Mouse (Mus musculus) G1E-ER4 (cell line): ENCODE data around the gene D17H6S53E. TPM values are rescaled to one million over a fixed set of nuclear protein-coding genes. Genes with fewer than 3 reads are reported as not detected.

ENCODE experiments used
- GATA1 ChIP-seq: IDR thresholded peaks from one replicate; pipeline ENCODE4 v1.8.0; 2012; ENCODE audit warnings: low read length, inconsistent platforms
- polyA plus RNA-seq: library from polyadenylated mRNA; stranded (reverse); fragments of >175 nt; gene quantifications from 2 replicates; pipeline ENCODE4 v1.2.3, GENCODE M21; 2012

Gene D17H6S53E
- polyA plus RNA-seq, 1 experiment: 13.3 TPM

DNA sequence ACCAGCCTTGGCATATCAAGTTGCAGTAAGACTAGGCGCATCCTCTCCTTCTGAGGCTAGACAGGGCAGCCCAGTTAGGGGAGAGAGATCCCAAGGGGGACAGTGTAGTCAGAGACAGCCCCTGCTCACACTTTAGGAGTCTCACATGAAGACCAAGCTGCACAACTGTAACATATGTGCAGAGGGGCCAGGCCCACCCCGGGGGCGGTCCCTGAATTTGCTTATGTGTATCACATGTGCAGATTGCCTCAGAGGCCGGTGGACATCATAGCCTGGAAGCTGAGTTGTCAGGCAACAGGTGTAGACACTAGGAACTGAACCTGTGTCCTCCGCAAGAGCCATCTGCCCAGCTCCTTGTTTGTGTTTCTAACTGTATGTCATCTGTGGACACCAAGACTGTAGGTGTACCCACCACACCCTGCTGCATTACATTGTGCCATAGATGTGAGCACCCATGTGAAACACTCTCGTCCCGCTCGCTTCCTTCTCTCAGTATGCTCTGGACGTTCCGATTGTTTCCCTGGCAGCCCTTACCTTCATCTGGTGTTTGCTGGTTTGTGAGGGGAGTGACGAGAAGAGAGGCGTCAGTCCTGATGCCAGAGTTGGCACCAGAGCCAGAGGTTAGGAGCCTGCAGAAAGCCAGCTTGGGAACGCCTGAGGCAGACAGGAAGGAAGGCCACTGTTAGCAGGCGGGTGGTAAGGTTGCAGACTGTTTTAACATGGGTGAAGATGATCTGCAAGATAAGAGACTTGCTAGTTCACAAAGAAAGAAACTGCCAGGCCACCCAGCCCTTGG, 33.6 kb upstream of the D17H6S53E start:
- no peak for TF ChIP-seq GATA1

DNA sequence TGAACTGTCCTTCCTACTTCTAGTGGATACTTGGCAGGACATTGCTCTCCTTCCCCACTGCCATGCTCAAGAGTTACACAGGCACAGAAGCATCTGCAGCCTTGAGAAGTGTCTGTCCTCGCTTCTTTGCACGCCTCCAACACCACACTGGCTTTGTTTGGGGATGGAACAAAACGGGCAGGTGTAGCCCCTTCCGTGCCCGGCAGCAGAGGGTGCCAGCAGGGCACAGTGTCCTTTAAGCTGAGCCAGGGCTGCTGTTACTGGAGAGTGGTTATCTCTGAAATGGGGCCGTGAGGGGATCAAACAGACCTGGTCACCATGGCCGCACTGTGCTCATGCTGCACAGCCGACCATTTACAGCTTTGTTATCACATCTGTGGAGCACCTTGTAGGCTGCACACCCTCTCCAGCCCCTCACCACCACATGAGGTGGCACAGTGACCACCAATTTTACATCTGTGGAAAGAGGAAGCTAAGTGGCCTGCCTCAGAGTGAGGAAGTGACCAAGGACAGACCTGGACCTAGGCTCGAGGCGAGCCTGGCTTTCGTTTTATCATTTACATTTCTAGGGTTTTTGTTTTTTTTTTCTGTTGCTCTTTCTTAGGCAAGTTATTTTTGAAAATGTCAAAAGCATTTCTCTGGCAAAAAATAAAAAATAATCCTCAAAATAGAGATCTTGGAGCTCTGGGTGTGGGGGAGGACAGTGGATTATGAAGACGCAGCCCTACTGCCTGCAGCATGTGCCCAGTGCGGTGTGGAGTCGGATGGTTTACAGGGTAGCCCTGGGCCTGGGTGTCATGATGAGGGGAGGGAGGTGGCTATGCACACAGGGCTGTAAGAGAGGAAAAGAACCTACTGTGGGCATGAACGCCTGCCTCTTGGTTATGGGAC, 31.5 kb upstream of the D17H6S53E start:
- TF ChIP-seq GATA1: no peak

DNA sequence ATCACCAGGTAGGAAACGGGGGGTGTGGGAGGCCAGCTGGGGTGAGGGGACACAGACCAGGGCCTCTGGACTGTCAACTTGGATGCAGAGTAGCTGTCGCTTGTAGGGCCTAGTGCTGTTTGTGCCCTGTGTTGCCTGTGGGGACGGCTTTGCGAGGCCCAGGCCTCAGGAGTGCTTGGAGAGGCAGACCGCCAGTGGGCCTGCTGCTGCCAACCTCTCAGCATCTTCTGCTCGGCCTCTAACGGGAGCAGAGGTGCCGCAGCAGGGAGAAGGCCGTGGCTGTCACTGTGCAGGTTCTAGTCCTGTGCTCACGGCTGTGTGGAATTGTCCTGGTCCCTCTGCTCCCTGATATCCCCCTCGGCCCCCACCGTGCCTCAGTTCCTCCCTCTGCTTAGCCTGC, 29.6 kb upstream of the D17H6S53E start:
- TF ChIP-seq GATA1: no peak

DNA sequence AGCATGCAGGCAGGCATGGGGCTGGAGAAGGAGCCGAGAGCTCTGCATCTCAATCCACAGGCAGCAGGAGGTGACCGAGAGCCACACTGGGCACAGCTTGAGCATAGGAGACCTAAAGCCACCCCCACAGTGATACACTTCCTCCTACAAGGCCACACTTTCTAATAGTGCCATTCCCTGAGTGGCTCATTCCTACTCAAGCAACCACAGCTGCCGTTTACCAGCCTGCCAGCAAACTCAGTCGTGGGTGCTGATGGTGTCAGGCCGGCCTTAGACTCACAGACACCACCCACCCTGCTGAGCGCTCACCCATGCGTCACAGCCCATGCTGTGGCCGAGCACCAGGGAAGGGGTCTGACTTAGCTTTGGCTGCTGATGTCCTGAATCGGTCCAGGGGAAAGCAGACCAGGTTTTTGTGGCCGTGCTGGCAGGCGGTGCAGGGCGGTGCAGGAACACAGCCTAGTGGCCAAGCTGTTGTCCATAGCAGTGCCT, 29.0 kb upstream of the D17H6S53E start:
- TF ChIP-seq GATA1: no peak

DNA sequence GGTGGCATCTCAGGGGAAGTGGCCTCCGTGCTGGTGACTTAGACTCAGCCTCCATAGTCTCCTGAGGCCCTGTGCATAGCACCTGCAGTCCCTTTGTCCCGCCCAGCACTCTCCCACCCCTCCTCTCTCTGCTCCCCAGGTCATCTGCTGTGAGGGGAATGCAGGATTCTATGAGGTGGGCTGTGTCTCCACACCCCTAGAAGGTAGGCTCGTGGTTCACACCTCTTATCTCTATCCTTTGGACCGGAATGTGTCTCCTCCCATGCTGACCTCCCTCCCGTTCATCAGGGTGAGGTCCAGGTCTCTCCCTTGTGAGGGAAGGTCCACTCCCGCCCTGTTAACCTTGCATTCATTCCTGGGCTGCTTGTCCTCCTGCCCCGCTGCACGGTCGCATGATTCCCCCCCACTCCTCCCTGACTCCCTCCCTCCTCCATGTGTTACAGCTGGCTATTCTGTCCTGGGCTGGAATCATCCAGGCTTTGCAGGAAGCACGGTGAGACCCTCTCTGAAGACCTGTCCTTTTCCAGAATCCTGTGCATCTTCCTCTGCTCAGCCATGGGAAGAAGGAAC, 25.9 kb upstream of the D17H6S53E start:
- no peak for TF ChIP-seq GATA1

DNA sequence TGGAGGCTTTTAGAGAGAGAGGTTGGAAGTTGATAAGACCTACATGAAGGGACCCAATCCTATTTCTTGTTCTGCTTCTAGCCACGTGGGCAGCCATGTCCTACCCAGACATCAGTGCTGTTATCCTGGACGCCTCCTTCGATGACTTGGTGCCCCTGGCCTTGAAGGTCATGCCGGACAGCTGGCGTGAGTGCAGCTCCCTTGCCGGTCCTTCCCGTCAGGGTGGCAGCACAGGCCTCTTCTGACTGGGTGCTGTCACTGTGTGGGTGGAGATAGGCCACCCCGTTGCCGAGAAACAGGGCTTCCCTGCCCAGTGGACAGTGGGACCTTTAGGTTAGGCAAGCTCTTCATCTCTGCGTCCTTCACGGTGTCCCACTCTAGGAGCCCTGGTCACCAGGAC, 25.0 kb upstream of the D17H6S53E start:
- no peak for TF ChIP-seq GATA1

DNA sequence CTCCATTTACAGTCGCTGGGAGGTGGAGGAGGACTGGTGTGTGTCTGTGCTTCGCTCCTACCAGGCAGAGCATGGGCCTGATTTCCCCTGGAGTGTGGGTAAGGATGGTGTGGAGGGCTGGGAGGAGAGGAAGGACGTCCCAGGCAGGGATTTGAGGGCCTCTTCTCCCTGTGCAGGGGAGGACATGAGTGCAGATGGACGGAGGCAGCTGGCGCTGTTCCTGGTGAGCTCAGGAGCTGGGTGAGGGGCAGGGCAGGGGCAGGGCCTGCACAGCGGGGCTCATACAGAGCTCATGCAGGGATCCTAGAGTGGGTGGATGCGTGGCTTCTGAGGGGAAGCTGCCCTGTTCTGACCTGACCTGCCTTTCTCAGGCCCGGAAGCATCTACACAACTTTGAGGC, 23.9 kb upstream of the D17H6S53E start:
- no peak for TF ChIP-seq GATA1

DNA sequence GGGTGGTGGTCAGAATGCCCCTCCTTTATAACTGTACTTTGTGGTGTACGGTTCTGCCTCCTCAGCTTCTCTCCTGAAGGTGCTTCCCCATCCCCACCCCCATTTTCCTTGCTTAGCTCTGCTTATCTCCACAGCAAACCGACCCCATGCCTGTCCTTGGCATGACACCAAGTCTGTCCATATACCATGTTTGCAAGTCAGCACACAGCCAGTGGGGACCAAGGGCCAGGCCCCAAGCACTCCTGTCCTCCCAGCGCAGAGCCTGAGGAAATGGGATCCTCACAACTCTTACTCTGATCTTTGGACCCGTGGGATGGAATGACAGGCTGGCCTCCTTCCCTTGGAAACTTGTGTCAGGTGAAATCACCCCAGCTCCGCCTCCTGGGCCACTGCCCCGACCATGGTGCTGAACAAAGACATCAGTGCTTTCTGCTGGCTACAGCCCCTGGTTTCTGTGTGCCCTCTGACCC, 22.9 kb upstream of the D17H6S53E start:
- no peak for TF ChIP-seq GATA1

DNA sequence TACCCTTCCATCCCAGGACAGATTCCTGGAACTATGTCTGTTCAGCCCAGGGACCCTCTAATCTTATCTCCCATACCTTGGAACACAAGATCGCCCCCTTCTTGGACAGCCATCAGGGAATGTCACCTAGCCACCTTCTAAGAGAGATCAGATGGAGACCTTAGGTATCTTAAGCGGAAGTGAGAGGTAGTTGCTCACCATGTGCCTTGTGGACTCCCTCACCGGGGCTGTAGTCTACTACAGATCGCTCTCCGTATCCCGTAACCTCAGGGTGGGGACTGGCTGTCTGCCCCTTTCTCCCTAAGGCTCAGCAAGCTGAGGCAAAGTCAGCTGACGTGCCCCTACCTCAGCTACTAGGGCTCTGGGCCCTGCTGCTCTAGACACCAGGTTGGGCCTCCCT, 22.1 kb upstream of the D17H6S53E start:
- no peak for TF ChIP-seq GATA1

DNA sequence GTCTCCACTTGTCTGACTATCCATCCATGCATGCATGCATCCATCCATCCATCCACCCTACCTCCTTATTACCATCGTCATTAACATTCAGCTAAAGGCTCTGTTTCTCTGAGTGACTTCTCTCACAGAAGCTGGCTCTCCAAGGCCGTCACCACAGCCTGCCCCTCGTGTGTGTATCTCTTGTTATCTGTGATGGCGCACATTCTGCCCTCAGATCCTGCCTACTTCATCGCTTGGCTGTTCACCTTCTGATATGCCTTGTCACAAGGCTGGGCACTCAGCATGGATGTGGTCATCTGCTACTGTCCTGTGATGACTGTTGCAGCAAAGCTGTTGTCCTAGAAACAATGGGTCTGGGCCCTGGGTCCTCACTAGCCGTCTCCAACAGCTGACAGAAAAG, 21.4 kb upstream of the D17H6S53E start:
- peak; percentile 87 for TF ChIP-seq GATA1

DNA sequence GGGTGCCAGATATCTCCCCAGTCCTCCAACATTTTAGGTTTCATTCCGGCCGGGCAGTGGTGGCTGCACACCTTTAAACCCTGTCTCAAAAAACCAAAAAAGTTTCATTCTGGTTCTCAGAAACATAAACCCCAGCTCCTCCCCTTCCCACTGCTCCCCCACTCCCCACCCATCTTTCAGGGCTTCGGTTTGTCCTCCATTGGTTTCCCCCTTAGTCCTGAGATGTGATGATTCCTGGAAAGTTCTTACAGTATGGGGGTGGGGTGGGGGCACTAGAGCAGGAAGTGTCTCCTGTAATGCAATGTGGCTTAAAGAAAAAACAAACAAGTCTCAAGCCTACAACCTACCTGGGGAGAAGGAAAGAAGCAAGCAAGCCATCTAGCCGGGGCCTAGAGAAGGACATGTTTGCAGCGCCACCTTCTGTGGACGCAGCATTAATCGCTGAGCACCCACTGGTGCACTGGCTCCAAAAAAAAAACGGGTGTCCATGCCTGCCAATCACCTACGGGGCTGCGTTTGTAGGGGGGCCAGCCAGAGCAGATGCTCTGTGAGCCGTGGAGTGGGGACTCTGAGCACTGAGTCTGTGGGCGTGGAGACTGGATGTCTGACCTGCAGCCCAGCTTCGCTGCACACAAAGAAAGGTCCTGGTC, 20.3 kb upstream of the D17H6S53E start:
- TF ChIP-seq GATA1: no peak

DNA sequence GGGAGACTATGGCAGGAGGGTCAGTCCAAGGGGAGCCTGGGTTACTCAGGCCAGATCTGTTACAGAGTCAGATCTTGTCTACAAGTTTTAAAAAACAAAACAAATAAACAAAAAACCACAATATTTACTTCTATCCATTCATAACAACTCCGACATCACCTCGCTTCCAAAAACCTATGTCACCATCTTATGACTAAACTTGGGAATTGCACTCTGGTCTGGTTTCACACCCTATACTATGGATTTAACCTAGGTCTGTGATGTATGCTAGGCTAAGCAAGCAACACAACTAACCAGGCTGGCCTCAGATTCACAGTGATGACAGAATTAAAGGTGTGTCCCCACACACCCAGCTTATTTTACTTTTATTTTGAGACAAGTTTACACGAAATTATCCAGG, 19.7 kb upstream of the D17H6S53E start:
- no peak for TF ChIP-seq GATA1

DNA sequence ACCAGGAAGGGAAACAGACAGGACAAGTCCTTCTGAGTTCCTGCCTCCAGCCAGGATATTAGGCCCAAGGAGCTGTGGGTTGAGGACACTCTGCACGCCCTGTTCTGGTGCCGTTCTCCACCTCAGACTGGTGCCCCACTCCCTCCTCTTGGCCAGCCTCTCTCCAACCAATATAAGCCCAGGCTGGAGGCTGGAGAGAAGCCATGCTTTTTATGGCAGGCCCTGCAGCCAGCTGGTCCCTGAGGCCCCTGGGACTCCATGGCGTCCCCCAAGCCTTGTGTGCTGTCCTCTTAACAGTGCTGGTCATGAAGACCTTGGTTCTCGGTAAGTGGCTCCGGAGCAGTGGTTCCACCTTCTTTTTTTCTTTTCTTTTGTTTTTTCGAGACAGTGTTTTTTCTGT, 18.1 kb upstream of the D17H6S53E start, which contains the start of gene Ly6g5c:
Gene Ly6g5c, plus strand, starts transcription at position 183 of the 400 bp plus-strand sequence.
- TF ChIP-seq GATA1: no peak

DNA sequence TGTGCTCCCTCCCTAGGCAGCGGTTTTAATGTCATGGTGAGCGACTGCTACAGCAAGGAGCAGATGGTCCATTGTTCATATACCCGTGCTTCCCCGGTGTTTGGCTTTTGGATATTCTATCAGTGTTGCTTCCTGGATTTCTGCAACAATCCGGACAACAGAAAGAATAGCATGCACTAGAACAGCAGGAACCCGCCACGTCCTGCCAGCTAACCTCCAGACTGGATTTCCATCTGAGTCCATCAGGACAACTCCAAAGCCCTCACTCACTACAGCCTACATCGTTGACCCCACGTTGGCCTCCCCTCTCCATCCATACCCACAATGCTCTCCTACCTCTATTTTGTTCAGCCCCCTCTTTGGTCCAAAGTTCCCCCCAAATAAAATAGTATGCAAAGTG, 14.4 kb upstream of the D17H6S53E start:
- TF ChIP-seq GATA1: no peak
